Mouse (Mus musculus) kidney, adult 2 months (tissue): ENCODE data around the gene Wbp1l. TPM values are rescaled to one million over a fixed set of nuclear protein-coding genes. Genes with fewer than 3 reads are reported as not detected.

Experiments used
- DNase-seq: peaks from one replicate; pipeline ENCODE4 v3.0.0; 2021
- H3K27ac ChIP-seq: fragments of 200-500 bp; 2 replicates; pipeline ENCODE4 v1.5.1; 2012; ENCODE audit warnings: low read depth, low read length, control low read depth, inconsistent platforms; ENCODE audit not compliant: insufficient read depth
- H3K27me3 ChIP-seq: fragments of 200-500 bp; replicated peaks from 2 replicates; pipeline ENCODE4 v1.6.1; 2012; ENCODE audit warnings: mild to moderate bottlenecking, moderate library complexity, low read length, inconsistent platforms; ENCODE audit not compliant: control insufficient read depth, insufficient read depth
- H3K36me3 ChIP-seq: fragments of 200-500 bp; 2 replicates; pipeline ENCODE4 v1.6.1; 2012; ENCODE audit warnings: mild to moderate bottlenecking, moderate library complexity, low read length, inconsistent platforms; ENCODE audit not compliant: control insufficient read depth, insufficient read depth
- H3K4me1 ChIP-seq: fragments of 200-500 bp; 2 replicates; pipeline ENCODE4 v1.6.1; 2011; ENCODE audit warnings: low read length; ENCODE audit not compliant: control insufficient read depth, insufficient read depth
- H3K4me3 ChIP-seq: fragments of 200-500 bp; 2 replicates; pipeline ENCODE4 v1.5.1; 2011; ENCODE audit warnings: mild to moderate bottlenecking, low read depth, low read length, control low read depth; ENCODE audit not compliant: insufficient read depth
- CTCF ChIP-seq: fragments of 200-500 bp; conservative IDR thresholded peaks from 2 replicates; pipeline ENCODE4 v1.5.1; 2011; ENCODE audit warnings: low read depth, mild to moderate bottlenecking, control low read depth, low read length, moderate library complexity, mixed read lengths; ENCODE audit not compliant: insufficient read depth, insufficient read length
- POLR2A ChIP-seq: fragments of 200-500 bp; IDR thresholded peaks from one replicate; pipeline ENCODE4 v1.6.1; 2011; ENCODE audit warnings: low read depth, low read length, control low read depth
- WGBS: fragments of 180-500 bp; shearing (Covaris S2); methylation state at CpG from one replicate; pipeline ENCODE4 v1.1.7; 2018; 5-methylcytosine and 5-hydroxymethylcytosine counted together
- polyA plus RNA-seq: library from polyadenylated mRNA; depleted of rRNA; stranded (reverse); fragments of >200 nt; gene quantifications from 2 replicates; pipeline ENCODE4 v1.2.3, GENCODE M21; 2012

Gene Wbp1l
- polyA plus RNA-seq, 1 experiment, result 60.3 TPM

DNA sequence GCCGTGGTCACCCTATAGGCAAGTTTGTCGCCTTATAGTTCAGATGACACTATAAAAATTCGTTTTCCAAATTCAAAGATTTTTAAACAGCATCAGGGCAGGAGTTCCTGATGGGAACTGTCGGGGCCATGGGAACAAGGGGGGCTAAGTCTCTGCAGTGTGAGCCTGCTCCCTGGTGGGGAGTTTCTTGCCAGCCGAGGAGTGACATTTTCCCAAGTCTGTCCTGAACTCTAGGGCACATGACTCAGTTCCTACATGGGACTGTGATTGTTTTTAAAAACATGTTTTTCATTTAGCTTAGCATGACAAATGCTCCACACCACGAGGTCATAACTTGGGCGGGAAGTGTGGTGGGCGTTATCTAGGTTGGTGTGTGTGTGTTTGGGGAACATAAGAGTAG lies 49.0 kb downstream of the Wbp1l start:
- TF ChIP-seq POLR2A, result no peak
- TF ChIP-seq CTCF, result 0 out of 2 replicates have a peak, but pooled peaks have one; percentile 19
- H3K4me3 ChIP-seq, result no peak overlapping the region
- DNase-seq, result no peak
- no peaks in the 10 kb centered on the region; the same call in 1 of the 2 replicates for H3K36me3 ChIP-seq
- no peaks in the 10 kb centered on the region for H3K27me3 ChIP-seq
- WGBS, result 68% methylated on average over 8 of the region's 8 CpGs
- H3K27ac ChIP-seq, result no peak overlapping the region
- peaks cover 28% of the 10 kb centered on the region for H3K4me1 ChIP-seq

DNA sequence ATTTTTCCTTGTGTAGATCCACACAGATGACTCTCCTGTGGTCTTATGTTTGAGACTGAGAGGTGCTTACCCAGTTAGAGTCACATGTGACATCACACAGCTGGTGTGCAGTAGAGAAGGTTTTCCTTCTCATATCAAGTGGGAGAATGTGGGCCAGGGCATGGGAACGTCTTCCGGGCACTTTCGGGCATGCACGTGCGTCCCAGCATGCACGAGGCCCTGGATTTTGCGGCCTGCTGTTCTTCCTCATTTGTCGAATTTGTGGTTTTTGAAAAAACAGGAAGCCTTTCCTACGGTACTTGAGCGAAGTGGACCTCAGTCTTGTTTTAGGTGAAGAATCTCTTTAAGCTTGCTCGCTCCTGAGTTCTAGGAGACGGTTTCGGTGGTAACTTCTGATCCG lies 49.7 kb downstream of the Wbp1l start:
- Histone ChIP-seq H3K36me3 (no peaks in the 10 kb centered on the region; the same call in 1 of the 2 replicates), H3K27me3 (no peaks in the 10 kb centered on the region), H3K4me1 (peaks cover 23% of the 10 kb centered on the region), H3K4me3 (no peak overlapping the region), H3K27ac (no peak overlapping the region)
- DNase-seq, result no peak
- TF ChIP-seq CTCF (no peak), POLR2A (no peak)
- 92% methylated on average over 14 of the region's 14 CpGs for WGBS

DNA sequence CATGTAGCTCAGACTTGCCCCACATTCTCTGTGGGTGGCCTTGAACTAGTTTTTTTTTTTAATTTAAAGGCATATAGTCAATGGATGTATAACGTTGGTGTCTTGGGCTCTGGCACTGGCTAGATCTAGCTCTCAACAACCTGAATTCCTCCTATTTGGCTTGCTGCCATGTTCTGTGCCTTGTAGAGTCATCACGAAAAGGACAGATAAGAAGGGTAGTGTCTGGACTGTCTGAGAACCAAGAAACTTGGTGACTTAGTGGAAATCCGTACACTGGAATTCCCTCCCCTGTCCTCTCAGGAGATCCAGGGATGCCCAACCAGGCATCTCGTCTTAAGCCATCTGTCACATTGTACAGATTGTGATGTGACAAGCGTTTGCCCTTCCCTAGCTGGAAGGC lies 54.3 kb downstream of the Wbp1l start:
- Histone ChIP-seq H3K4me3 (no peak overlapping the region), H3K27ac (no peak overlapping the region), H3K36me3 (peaks cover 8% of the 10 kb centered on the region), H3K4me1 (no peaks in the 10 kb centered on the region), H3K27me3 (no peaks in the 10 kb centered on the region)
- WGBS, result 76% methylated on average over 5 of the region's 5 CpGs
- no peak for DNase-seq
- TF ChIP-seq CTCF (no peak), POLR2A (no peak)

DNA sequence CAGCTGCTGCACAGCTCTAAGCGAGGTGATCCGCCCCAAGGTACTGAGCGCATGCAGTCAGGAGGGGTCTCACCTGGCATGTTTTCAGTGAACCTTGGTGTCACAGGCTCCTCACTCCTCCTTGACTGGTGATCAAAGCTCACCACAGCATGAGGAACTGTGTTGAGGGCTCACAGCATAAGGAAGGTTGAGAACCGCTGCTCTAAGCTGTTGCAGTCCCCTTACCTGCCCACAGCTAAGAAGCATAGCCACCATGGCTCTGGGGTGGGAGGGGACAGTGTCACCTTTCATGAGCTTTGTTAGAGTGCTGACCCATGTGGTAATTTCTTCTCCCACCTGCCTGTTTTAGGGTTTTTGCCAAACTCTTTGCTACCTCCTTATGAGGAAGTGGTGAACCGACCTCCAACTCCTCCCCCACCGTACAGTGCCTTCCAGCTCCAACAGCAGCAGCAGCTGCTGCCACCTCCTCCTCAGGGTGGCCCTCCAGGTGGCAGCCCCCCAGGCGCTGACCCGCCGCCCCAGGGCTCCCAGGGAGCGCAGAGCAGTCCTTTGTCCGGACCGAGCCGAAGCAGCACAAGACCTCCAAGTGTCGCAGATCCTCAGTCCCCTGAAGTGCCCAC lies 54.8 kb downstream of the Wbp1l start:
- no peak overlapping the region for H3K27ac ChIP-seq
- no peak for DNase-seq
- H3K36me3 ChIP-seq, result peaks cover 8% of the 10 kb centered on the region
- 88% methylated on average over 14 of the region's 14 CpGs for WGBS
- H3K4me3 ChIP-seq, result no peak overlapping the region
- H3K27me3 ChIP-seq, result no peaks in the 10 kb centered on the region
- no peaks in the 10 kb centered on the region for H3K4me1 ChIP-seq
- TF ChIP-seq POLR2A, result no peak
- no peak for TF ChIP-seq CTCF

DNA sequence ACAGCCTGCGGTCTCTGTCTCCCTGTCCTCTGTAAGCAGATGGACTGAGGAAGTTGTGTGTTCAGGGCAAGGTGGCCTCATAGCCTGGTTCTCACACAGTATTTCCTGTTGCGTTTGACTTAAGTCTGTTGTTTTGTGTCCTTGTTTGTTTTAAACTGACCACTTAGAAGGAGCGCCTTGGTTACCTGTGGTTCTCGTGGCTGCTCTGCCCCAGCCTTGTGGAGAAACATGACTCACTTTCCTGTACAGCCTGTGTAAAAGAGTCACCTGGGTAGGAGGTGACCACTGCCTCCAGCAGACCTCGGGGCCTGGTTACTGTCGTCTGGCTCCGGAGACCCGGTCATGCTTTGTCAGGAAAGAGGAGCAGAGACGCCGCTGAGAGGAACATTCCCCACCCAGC lies 56.7 kb downstream of the Wbp1l start:
- no peak for TF ChIP-seq CTCF
- TF ChIP-seq POLR2A, result no peak
- WGBS, result 86% methylated on average over 10 of the region's 10 CpGs
- H3K4me3 ChIP-seq, result no peak overlapping the region
- H3K4me1 ChIP-seq, result no peaks in the 10 kb centered on the region
- H3K27ac ChIP-seq, result no peak overlapping the region
- H3K27me3 ChIP-seq, result no peaks in the 10 kb centered on the region
- DNase-seq, result no peak
- H3K36me3 ChIP-seq, result peaks cover 8% of the 10 kb centered on the region

DNA sequence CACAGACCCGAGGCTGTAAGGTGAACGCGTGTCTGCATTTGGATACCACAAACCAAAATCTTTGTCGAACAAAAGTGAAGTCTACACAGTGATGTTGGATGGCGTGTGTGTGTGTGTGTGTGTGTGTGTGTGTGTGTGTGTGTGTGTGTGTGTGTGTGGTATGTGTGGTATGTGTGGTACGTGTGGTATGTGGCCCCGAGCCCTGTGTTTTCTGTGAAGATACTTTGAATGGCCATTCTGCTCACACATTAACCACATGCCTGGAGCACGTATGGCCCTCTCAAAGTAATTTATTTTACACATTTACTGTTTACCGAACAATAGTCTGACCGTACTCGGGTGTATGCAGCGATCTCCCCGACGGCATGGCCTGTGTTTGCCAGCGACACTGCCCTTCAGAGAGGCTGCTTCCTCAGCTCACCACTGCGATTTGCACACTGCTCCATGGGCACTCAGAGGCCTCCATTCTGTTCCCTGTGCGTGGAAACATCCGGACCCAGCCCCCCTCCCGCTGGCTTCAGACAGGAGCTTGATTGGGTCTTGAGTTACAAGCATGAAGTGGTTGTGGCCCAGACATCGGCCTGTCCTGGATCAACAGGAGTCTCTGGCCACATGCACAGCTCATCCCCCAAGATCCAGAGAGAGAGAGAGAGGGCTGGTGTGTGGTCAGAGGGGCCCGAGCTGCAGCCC lies 57.4 kb downstream of the Wbp1l start:
- Histone ChIP-seq H3K36me3 (peaks cover 8% of the 10 kb centered on the region), H3K27ac (no peak overlapping the region), H3K4me3 (no peak overlapping the region), H3K4me1 (no peaks in the 10 kb centered on the region), H3K27me3 (no peaks in the 10 kb centered on the region)
- TF ChIP-seq CTCF, result no peak
- no peak for TF ChIP-seq POLR2A
- DNase-seq, result no peak
- 80% methylated on average over 21 of the region's 21 CpGs for WGBS

DNA sequence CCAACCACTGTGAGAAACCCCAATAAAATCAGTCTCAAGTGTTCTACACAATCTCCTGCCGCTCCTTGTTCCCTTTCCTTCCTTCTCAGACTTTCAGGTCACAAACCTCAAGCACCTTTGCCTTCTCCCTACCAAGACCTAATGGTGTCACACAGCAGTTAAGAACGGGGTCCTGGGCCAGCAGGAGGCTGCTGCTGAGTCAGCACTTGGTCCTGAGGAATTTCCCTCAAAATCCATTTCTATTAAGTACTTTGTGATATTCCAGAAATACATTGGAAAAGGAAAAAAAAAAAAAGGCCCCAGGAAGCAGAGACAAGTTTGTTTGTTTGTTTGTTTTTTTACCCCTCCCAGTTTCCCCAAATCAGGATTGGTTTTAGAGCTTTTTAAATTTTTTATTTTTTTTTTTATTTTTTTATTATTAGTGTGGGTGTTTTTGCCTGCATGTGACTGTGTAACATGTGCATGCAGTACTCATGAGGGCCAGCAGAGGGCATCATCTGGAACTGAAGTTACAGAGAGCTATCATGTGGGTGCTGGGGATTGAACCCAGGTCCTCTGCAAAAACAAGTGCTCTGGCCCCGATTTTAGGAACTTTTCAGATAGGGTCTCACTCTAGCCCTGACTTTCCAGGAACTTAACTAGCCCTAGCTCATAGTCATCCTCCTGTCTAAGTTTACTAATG lies 58.6 kb downstream of the Wbp1l start:
- H3K27me3 ChIP-seq, result no peaks in the 10 kb centered on the region
- 89% methylated on average over 3 of the region's 3 CpGs for WGBS
- no peak overlapping the region for H3K27ac ChIP-seq
- peaks cover 8% of the 10 kb centered on the region for H3K36me3 ChIP-seq
- H3K4me3 ChIP-seq, result no peak overlapping the region
- TF ChIP-seq POLR2A (no peak), CTCF (peak; percentile 52)
- no peaks in the 10 kb centered on the region for H3K4me1 ChIP-seq
- DNase-seq, result no peak
